Mouse (Mus musculus): ENCODE measurements at regions not wholly inside any gene's neighbourhood (a gene's known extent, or its start where the extent isn't known, plus 50 kb on each side); places are given as distances from the start of the nearest gene placed in this dataset.

DNA sequence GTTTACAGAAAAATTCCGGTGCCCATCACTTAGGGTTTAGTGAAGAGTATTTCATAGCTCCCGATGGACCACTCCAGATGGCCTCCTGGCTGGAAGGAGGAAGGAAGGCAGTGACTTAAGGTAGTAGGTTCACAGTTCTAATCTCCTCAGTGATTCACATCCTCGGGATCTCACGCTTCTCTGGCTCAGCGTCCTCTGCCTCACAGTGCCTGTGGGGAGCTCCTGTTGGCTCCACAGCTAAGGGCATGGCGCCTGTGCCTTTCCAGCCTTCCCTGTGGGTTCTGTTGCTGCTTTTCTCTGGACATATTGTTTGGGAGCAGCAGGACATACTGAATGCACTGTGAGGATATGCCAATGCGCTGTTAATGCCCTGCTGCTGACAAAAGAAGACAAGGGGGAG is 54.8 kb upstream of the Pomgnt2 start:
- no peak for TF ChIP-seq POLR2A (IDR thresholded peaks at IDR 0.05; ENCODE audit: low read depth, low read length)
- no peak for TF ChIP-seq CTCF (conservative IDR thresholded peaks at IDR 0.05; ENCODE audit: insufficient read depth, insufficient read length, low read depth, low read length)
